Comparison of ENCODE assay signal across 9 mouse cellular contexts in the genomic region with DNA sequence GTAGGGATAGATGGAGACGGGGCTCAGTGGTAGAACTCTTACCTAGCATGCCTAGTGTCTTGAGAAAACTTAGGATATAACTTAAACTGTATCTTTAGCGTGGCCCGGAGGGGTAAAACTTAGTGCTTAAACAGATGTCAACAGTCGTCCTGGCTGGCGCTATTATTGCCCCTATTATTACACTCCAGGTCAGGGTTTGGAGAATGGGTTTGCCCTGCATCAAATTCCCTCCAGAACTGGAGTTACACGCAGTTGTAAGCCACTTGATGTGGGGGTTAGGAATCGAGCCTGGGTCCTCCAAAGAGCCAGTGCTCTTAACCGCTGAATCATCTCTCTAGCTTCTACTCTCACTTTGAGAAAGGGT. TPM values are rescaled to one million over a fixed set of nuclear protein-coding genes. Genes with fewer than 3 reads are reported as not detected.
DNase-seq lines count a peak whose midpoint lies in the region; ATAC-seq and TF ChIP-seq lines count a peak whose summit lies in the region.
"Had no signal": no experiment of that assay in that cellular context is flagged by ENCODE, and none has a peak within 500 bp of the region (broad histone marks: within the 10 kb centered on the region; RNA-seq: fewer than 3 reads in every experiment).

No protein-coding gene starts in this region.

- H3K4me3 ChIP-seq in heart, postnatal 0 days (ENCODE audit: low read depth, low read length) = peak overlapping the region; percentile 64
- peak overlapping the region; percentile 97 for H3K4me3 ChIP-seq in bone marrow macrophage, adult 2 months (ENCODE audit: insufficient read depth, low read length)

- peaks cover 10% of the 10 kb centered on the region; the same call in 1 of the 2 replicates for H3K36me3 ChIP-seq in heart, postnatal 0 days (replicated peaks; ENCODE audit: control insufficient read depth, insufficient read depth, low read length)

- WGBS in heart, postnatal 0 days = 11% methylated on average over 8 of the region's 8 CpGs

- no peak for TF ChIP-seq POLR2A in bone marrow macrophage, adult 2 months (IDR thresholded peaks at IDR 0.05; ENCODE audit: borderline replicate concordance, low read depth, low read length)

- H3K9ac ChIP-seq in heart, postnatal 0 days (replicated peaks; ENCODE audit: low read depth, low read length) = no peak overlapping the region

- no peaks in the 10 kb centered on the region for H3K27me3 ChIP-seq in heart, postnatal 0 days (ENCODE audit: control insufficient read depth, insufficient read depth, low read length)
- H3K27me3 ChIP-seq: Patski had no signal

- intact Hi-C loops in heart, postnatal 36 days (cut with DNase I) = no loop called here

- TF ChIP-seq CTCF in heart, postnatal 0 days (IDR thresholded peaks at IDR 0.05; ENCODE audit: low read depth) = no peak
- TF ChIP-seq CTCF in bone marrow macrophage, adult 2 months (IDR thresholded peaks at IDR 0.05; ENCODE audit: low read depth, low read length) = no peak

- H3K9me3 ChIP-seq in heart, postnatal 0 days (replicated peaks; ENCODE audit: control insufficient read depth, low read length) = no peaks in the 10 kb centered on the region

- no peak for TF ChIP-seq EP300 in heart, postnatal 0 days (IDR thresholded peaks at IDR 0.05; ENCODE audit: low read depth)

- no peak for DNase-seq in heart, postnatal 0 days (ENCODE audit: low spot score)
- no peak for DNase-seq in heart, postnatal 36 days
- DNase-seq in adrenal gland, adult 2 months = no peak
- DNase-seq in Muller cell, postnatal 12 days (ENCODE audit: inconsistent ontology term) = no peak
- no peak for DNase-seq in kidney, postnatal 4 days

- no peak overlapping the region for H3K27ac ChIP-seq in heart, postnatal 0 days (ENCODE audit: low read depth)
- no peak overlapping the region for H3K27ac ChIP-seq in bone marrow macrophage, adult 2 months (ENCODE audit: insufficient read depth, low read depth, low read length)

- no peak for ATAC-seq in heart, postnatal 0 days (ENCODE audit: insufficient read depth, low read depth)
- 0 out of 2 replicates have a peak, but pooled peaks have one; percentile 4 for ATAC-seq in granulocyte monocyte progenitor cell, adult 5-6 weeks (replicated peaks; ENCODE audit: poor library complexity, severe bottlenecking)
- 0 out of 2 replicates have a peak, but pooled peaks have one; percentile 3 for ATAC-seq in megakaryocyte-erythroid progenitor cell, adult 5-6 weeks (replicated peaks; ENCODE audit: low FRiP score, low TSS enrichment, poor library complexity, severe bottlenecking)

- peak overlapping the region; percentile 85 for H3K4me2 ChIP-seq in heart, postnatal 0 days (ENCODE audit: low read depth, low read length)

- peaks cover 4% of the 10 kb centered on the region; the same call in 1 of the 2 replicates for H3K4me1 ChIP-seq in heart, postnatal 0 days (ENCODE audit: control insufficient read depth, insufficient read depth)
- H3K4me1 ChIP-seq in bone marrow macrophage, adult 2 months (ENCODE audit: control insufficient read depth, insufficient read depth, low read length) = 0 out of 2 replicates have a peak, but pooled peaks cover 3% of the 10 kb centered on the region

RNA-seq across cellular contexts. Expression of gene Cenph, which starts 0.3 kb away (rescaled TPM):
- total RNA-seq in heart, postnatal 0 days (2014; rRNA removed; ENCODE audit: low replicate concordance) = 2.2 TPM in 1 of 2 replicates, not detected in the other
- 5.6 and 7.3 TPM in 2 replicates for polyA plus RNA-seq in heart, postnatal 0 days (2015; fragmentation: Nextera tagmentation; extraction: Ambion mirVana)
- under 1 TPM in 1 of 2 experiments, not detected in 1; 0.31 TPM for total RNA-seq in heart, postnatal 36 days (2021)
- 13.5 and 14.2 TPM in 2 replicates for polyA plus RNA-seq in bone marrow macrophage, adult 2 months (2012; ENCODE audit: insufficient read depth, insufficient read length, missing spikeins)
- total RNA-seq in granulocyte monocyte progenitor cell, adult 5-6 weeks (2014; fragmentation: Nextera tagmentation) = 37.1 and 51.9 TPM in 2 replicates
- total RNA-seq in granulocyte monocyte progenitor cell, adult 5-6 weeks (2017) = 56.6 and 69.5 TPM in 2 replicates
- 58.3 and 100 TPM in 2 replicates for total RNA-seq in megakaryocyte-erythroid progenitor cell, adult 5-6 weeks (2014; fragmentation: Nextera tagmentation)
- total RNA-seq in megakaryocyte-erythroid progenitor cell, adult 5-6 weeks (2017) = 67.0 and 95.9 TPM in 2 replicates
- total RNA-seq in adrenal gland, adult 2 months (2021) = under 1 TPM; 0.32 to 0.62 TPM
- polyA plus RNA-seq in adrenal gland, adult 2 months (2012; rRNA removed) = 0.28 TPM in 1 of 2 replicates, not detected in the other

RNA-seq across cellular contexts. Expression of gene Ccnb1, which starts 10.3 kb away (rescaled TPM):
- 88.5 and 95.0 TPM in 2 replicates for total RNA-seq in heart, postnatal 0 days (2014; rRNA removed; ENCODE audit: low replicate concordance)
- polyA plus RNA-seq in heart, postnatal 0 days (2015; fragmentation: Nextera tagmentation; extraction: Ambion mirVana) = 48.9 and 56.9 TPM in 2 replicates
- 1 to 10 TPM; 1.2 to 1.3 TPM for total RNA-seq in heart, postnatal 36 days (2021)
- 35.0 and 42.5 TPM in 2 replicates for polyA plus RNA-seq in bone marrow macrophage, adult 2 months (2012; ENCODE audit: insufficient read depth, insufficient read length, missing spikeins)
- total RNA-seq in granulocyte monocyte progenitor cell, adult 5-6 weeks (2014; fragmentation: Nextera tagmentation) = 26.8 and 43.5 TPM in 2 replicates
- 231 and 274 TPM in 2 replicates for total RNA-seq in granulocyte monocyte progenitor cell, adult 5-6 weeks (2017)
- 99.3 and 102 TPM in 2 replicates for total RNA-seq in megakaryocyte-erythroid progenitor cell, adult 5-6 weeks (2014; fragmentation: Nextera tagmentation)
- 150 and 153 TPM in 2 replicates for total RNA-seq in megakaryocyte-erythroid progenitor cell, adult 5-6 weeks (2017)
- total RNA-seq in adrenal gland, adult 2 months (2021) = 1 to 10 TPM; 2.2 to 2.6 TPM
- 0.86 and 1.2 TPM in 2 replicates for polyA plus RNA-seq in adrenal gland, adult 2 months (2012; rRNA removed)

RNA-seq across cellular contexts. Expression of gene Mrps36, which starts 31.6 kb away (rescaled TPM):
- total RNA-seq in heart, postnatal 0 days (2014; rRNA removed; ENCODE audit: low replicate concordance) = 96.8 and 127 TPM in 2 replicates
- polyA plus RNA-seq in heart, postnatal 0 days (2015; fragmentation: Nextera tagmentation; extraction: Ambion mirVana) = 376 and 415 TPM in 2 replicates
- total RNA-seq in heart, postnatal 36 days (2021) = 100 to 1,000 TPM; 196 to 207 TPM
- 68.4 and 89.2 TPM in 2 replicates for polyA plus RNA-seq in bone marrow macrophage, adult 2 months (2012; ENCODE audit: insufficient read depth, insufficient read length, missing spikeins)
- total RNA-seq in granulocyte monocyte progenitor cell, adult 5-6 weeks (2014; fragmentation: Nextera tagmentation) = 73.2 and 108 TPM in 2 replicates
- 71.7 and 102 TPM in 2 replicates for total RNA-seq in granulocyte monocyte progenitor cell, adult 5-6 weeks (2017)
- total RNA-seq in megakaryocyte-erythroid progenitor cell, adult 5-6 weeks (2014; fragmentation: Nextera tagmentation) = 122 and 137 TPM in 2 replicates
- 92.3 and 159 TPM in 2 replicates for total RNA-seq in megakaryocyte-erythroid progenitor cell, adult 5-6 weeks (2017)
- total RNA-seq in adrenal gland, adult 2 months (2021) = 100 to 1,000 TPM; 133 to 141 TPM
- 23.5 and 26.2 TPM in 2 replicates for polyA plus RNA-seq in adrenal gland, adult 2 months (2012; rRNA removed)

RNA-seq across cellular contexts. Expression of gene Cdk7, which starts 45.3 kb away (rescaled TPM):
- 21.7 and 30.0 TPM in 2 replicates for total RNA-seq in heart, postnatal 0 days (2014; rRNA removed; ENCODE audit: low replicate concordance)
- 53.9 and 56.5 TPM in 2 replicates for polyA plus RNA-seq in heart, postnatal 0 days (2015; fragmentation: Nextera tagmentation; extraction: Ambion mirVana)
- 10 to 100 TPM; 21.1 to 22.2 TPM for total RNA-seq in heart, postnatal 36 days (2021)
- 27.1 and 29.5 TPM in 2 replicates for polyA plus RNA-seq in bone marrow macrophage, adult 2 months (2012; ENCODE audit: insufficient read depth, insufficient read length, missing spikeins)
- total RNA-seq in granulocyte monocyte progenitor cell, adult 5-6 weeks (2014; fragmentation: Nextera tagmentation) = 37.8 and 52.0 TPM in 2 replicates
- 43.3 and 54.5 TPM in 2 replicates for total RNA-seq in granulocyte monocyte progenitor cell, adult 5-6 weeks (2017)
- 69.6 and 73.5 TPM in 2 replicates for total RNA-seq in megakaryocyte-erythroid progenitor cell, adult 5-6 weeks (2014; fragmentation: Nextera tagmentation)
- total RNA-seq in megakaryocyte-erythroid progenitor cell, adult 5-6 weeks (2017) = 66.7 and 69.1 TPM in 2 replicates
- total RNA-seq in adrenal gland, adult 2 months (2021) = 10 to 100 TPM; 36.8 to 38.8 TPM
- 9.3 and 9.6 TPM in 2 replicates for polyA plus RNA-seq in adrenal gland, adult 2 months (2012; rRNA removed)

RNA-seq across cellular contexts. Expression of gene Slc30a5, which starts 57.2 kb away (rescaled TPM):
- 41.1 and 46.0 TPM in 2 replicates for total RNA-seq in heart, postnatal 0 days (2014; rRNA removed; ENCODE audit: low replicate concordance)
- 21.1 and 23.7 TPM in 2 replicates for polyA plus RNA-seq in heart, postnatal 0 days (2015; fragmentation: Nextera tagmentation; extraction: Ambion mirVana)
- total RNA-seq in heart, postnatal 36 days (2021) = 10 to 100 TPM; 20.1 to 23.0 TPM
- polyA plus RNA-seq in bone marrow macrophage, adult 2 months (2012; ENCODE audit: insufficient read depth, insufficient read length, missing spikeins) = 47.3 and 53.8 TPM in 2 replicates
- total RNA-seq in granulocyte monocyte progenitor cell, adult 5-6 weeks (2014; fragmentation: Nextera tagmentation) = 97.0 and 97.9 TPM in 2 replicates
- total RNA-seq in granulocyte monocyte progenitor cell, adult 5-6 weeks (2017) = 96.8 and 111 TPM in 2 replicates
- 48.1 and 53.9 TPM in 2 replicates for total RNA-seq in megakaryocyte-erythroid progenitor cell, adult 5-6 weeks (2014; fragmentation: Nextera tagmentation)
- total RNA-seq in megakaryocyte-erythroid progenitor cell, adult 5-6 weeks (2017) = 83.5 and 95.2 TPM in 2 replicates
- 10 to 100 TPM; 42.5 to 45.0 TPM for total RNA-seq in adrenal gland, adult 2 months (2021)
- polyA plus RNA-seq in adrenal gland, adult 2 months (2012; rRNA removed) = 16.9 and 19.8 TPM in 2 replicates

Comparison
In these comparisons a context has a peak if more than half of its experiments do, and no peak if none do; other contexts are left out.
1. RNA of gene Ccnb1, which starts 10.3 kb away (total RNA-seq): 26.8 to 274 TPM in granulocyte monocyte progenitor cell, adult 5-6 weeks, 99.3 to 153 TPM in megakaryocyte-erythroid progenitor cell, adult 5-6 weeks and 88.5 to 95.0 TPM in heart, postnatal 0 days; 2.2 to 2.6 TPM in adrenal gland, adult 2 months and 1.2 to 1.3 TPM in heart, postnatal 36 days; every median in the first group is over 4 times any median in the second.
2. RNA of gene Cenph, which starts 0.3 kb away (total RNA-seq): 58.3 to 100 TPM in megakaryocyte-erythroid progenitor cell, adult 5-6 weeks and 37.1 to 69.5 TPM in granulocyte monocyte progenitor cell, adult 5-6 weeks; 0.32 to 0.62 TPM in adrenal gland, adult 2 months, 0.31 TPM in heart, postnatal 36 days and 2.2 TPM in heart, postnatal 0 days; every median in the first group is over 10 times any median in the second.